Mouse (Mus musculus) kidney, embryonic 14.5 days (tissue): ENCODE results near the gene Barx2. TPM values are rescaled to one million over a fixed set of nuclear protein-coding genes. Genes with fewer than 3 reads are reported as not detected.
"Not testable (repeated sequence)": the region's sequence is repeated elsewhere in the genome, so short reads cannot be mapped to it uniquely, and the experiment has no call there.

Experiments
- ATAC-seq: fragments of 200-750 bp; cut with Nextera tagmentation; 2 replicates; pipeline ENCODE4 v1.8.0; 2017; ENCODE audit warnings: moderate number of reproducible peaks, mild to moderate bottlenecking, moderate TSS enrichment, moderate library complexity; ENCODE audit not compliant: low FRiP score, low TSS enrichment
- H3K27ac ChIP-seq: fragments of 300-500 bp; sonication (generic); 2 replicates; pipeline ENCODE4 v1.5.1; 2014; ENCODE audit warnings: low read depth, mild to moderate bottlenecking, low read length, moderate library complexity, mixed read lengths
- H3K27me3 ChIP-seq: fragments of 300-500 bp; sonication (generic); 2 replicates; pipeline ENCODE4 v1.6.1; 2014; ENCODE audit warnings: mild to moderate bottlenecking, low read length; ENCODE audit not compliant: control insufficient read depth, insufficient read depth
- H3K36me3 ChIP-seq: fragments of 300-500 bp; sonication (generic); 2 replicates; pipeline ENCODE4 v1.6.1; 2014; ENCODE audit warnings: low read length, mixed read lengths; ENCODE audit not compliant: control insufficient read depth, insufficient read depth
- H3K4me1 ChIP-seq: fragments of 300-500 bp; sonication (generic); 2 replicates; pipeline ENCODE4 v1.6.1; 2014; ENCODE audit warnings: low read length, mixed read lengths; ENCODE audit not compliant: control insufficient read depth, insufficient read depth
- H3K4me2 ChIP-seq: fragments of 300-500 bp; sonication (generic); replicated peaks from 2 replicates; pipeline ENCODE4 v1.6.1; 2014; ENCODE audit warnings: low read depth, mild to moderate bottlenecking, low read length
- H3K4me3 ChIP-seq: fragments of 300-500 bp; sonication (generic); 2 replicates; pipeline ENCODE4 v1.5.1; 2014; ENCODE audit warnings: mild to moderate bottlenecking, low read length
- H3K9ac ChIP-seq: fragments of 300-500 bp; sonication (generic); 2 replicates; pipeline ENCODE4 v1.6.1; 2014; ENCODE audit warnings: low read depth, mild to moderate bottlenecking, low read length, moderate library complexity
- H3K9me3 ChIP-seq: fragments of 300-500 bp; sonication (generic); 2 replicates; pipeline ENCODE4 v1.6.1; 2016; ENCODE audit warnings: low read length; ENCODE audit not compliant: control insufficient read depth
- WGBS: fragments of 180-500 bp; shearing (Covaris S2); extraction: QIAGEN DNeasy Blood & Tissue Kit; methylation state at CpG from one replicate; pipeline ENCODE4 v1.1.7; 2014; 5-methylcytosine and 5-hydroxymethylcytosine counted together
- polyA plus RNA-seq: library from polyadenylated mRNA; unstranded; fragments of >200 nt; fragmentation: Nextera tagmentation; extraction: Ambion mirVana; gene quantifications from 2 replicates; pipeline ENCODE4 v1.2.1, GENCODE M21; 2014

Gene Barx2
- not detected in 2 replicates for polyA plus RNA-seq

DNA sequence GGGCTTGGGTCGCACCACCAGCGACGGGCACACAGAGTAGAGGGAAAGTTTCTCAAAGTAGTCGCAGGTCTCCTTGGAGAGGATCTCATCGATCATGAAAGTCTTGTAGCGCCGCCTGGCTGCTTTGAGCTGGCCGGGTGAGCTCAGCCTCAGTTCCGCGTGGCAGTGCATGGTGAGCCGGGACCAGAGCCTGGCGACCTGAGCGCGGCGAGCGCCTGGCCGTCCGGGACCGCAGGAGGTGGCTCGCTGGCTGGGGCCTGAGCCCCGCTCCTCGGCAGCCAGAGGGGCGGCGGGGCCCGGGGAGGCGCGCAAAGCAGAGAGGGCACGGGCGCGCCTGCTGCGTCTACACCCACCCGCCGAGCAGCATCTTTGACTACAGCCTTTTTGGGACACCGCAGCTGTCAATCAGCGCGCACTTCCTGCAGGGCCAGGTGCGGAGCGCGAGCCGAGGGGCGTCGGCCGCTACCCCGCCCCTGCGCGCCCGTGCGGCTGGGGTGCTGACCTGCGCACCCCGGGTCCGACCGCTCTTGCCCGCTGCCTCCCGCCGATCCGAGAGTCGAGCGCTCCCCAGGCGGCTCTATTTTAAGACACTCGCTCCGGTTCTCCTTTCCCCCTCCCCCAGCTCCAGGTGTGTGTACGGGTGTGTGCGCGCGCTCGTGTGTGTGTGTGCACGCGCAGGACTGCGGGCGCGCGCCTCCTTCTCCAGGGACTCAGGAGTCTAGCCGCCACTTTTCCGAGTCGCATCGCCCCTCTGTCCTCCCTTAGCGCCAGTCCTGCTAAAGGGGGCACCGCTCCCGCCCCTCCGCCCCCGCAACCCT, at the start of gene Barx2:
Gene Barx2 (minus strand): TSS at position 542 of the 818 bp plus-strand sequence.
- Histone ChIP-seq H3K4me3 (peak within 1 kb of the TSS; percentile 62), H3K4me1 (peaks cover 10% of the 10 kb centered on the region; the same call in 1 of the 2 replicates), H3K9me3 (no peaks in the 10 kb centered on the region), H3K36me3 (no peaks in the 10 kb centered on the region), H3K27ac (no peak within 1 kb of the TSS), H3K4me2 (peak within 1 kb of the TSS; percentile 99), H3K27me3 (peaks cover 75% of the 10 kb centered on the region), H3K9ac (peak within 1 kb of the TSS; percentile 50)
- under 1% methylated on average over 80 of the region's 81 CpGs for WGBS
- ATAC-seq = peak; percentile 90

- 63% methylated on average over 1 of the region's 1 CpGs for WGBS
- Histone ChIP-seq H3K27me3 (no peaks in the 10 kb centered on the region), H3K4me3 (no peak overlapping the region), H3K9ac (no peak overlapping the region), H3K27ac (no peak overlapping the region), H3K4me1 (no peaks in the 10 kb centered on the region), H3K9me3 (0 out of 2 replicates have a peak, but pooled peaks cover 3% of the 10 kb centered on the region), H3K4me2 (no peak overlapping the region), H3K36me3 (no peaks in the 10 kb centered on the region)
- no peak for ATAC-seq
Observed at GRCm38 (mm10) chr9:31962265-31962664, 49.0 kb upstream of the Barx2 start.

DNA sequence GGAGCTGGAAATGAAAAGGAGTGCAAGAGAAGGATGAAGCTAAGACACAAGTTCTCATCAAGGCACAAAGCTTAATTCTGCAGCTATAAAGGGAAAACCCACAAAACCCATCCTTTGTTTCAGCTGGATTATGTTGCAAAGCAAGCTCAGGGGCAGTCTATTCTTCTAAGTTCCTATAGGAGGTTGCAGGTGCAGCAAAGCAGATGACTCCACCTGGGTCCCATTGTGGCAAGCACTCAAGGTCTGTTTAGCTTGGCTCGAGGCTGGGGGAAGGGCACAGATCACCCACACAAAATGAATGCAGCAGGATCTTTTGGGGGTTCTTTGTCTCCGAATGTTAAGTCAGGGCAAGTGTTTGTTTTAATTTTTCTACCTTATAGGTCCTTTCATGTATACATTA, 47.2 kb upstream of the Barx2 start:
- WGBS = 62% methylated on average over 2 of the region's 2 CpGs
- Histone ChIP-seq H3K36me3 (no peaks in the 10 kb centered on the region), H3K27ac (no peak overlapping the region), H3K4me2 (no peak overlapping the region), H3K4me3 (no peak overlapping the region), H3K9me3 (no peaks in the 10 kb centered on the region), H3K9ac (no peak overlapping the region), H3K27me3 (no peaks in the 10 kb centered on the region), H3K4me1 (no peaks in the 10 kb centered on the region)
- no peak for ATAC-seq

DNA sequence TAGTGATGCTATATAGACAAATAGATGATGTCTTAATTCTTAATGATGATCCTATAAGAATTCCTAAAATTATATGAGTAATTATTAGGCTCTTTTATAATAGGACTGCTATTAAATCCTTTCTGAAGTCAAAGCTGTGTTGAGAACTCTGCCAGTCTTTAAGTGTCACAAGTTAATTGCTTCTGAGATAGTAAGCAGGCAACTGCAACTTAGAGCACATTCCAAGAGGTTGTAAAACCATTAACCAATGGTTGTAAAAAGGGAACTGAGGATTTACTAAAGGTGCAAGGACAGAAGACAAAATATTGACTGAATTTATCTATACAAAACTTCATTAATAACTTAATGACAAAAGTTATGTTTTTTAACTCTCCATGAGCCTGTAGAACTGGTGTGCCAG, 44.9 kb upstream of the Barx2 start:
- Histone ChIP-seq H3K4me3 (no peak overlapping the region), H3K27ac (no peak overlapping the region), H3K9me3 (no peaks in the 10 kb centered on the region), H3K9ac (no peak overlapping the region), H3K4me2 (no peak overlapping the region), H3K4me1 (no peaks in the 10 kb centered on the region), H3K27me3 (no peaks in the 10 kb centered on the region), H3K36me3 (no peaks in the 10 kb centered on the region)
- ATAC-seq = no peak

DNA sequence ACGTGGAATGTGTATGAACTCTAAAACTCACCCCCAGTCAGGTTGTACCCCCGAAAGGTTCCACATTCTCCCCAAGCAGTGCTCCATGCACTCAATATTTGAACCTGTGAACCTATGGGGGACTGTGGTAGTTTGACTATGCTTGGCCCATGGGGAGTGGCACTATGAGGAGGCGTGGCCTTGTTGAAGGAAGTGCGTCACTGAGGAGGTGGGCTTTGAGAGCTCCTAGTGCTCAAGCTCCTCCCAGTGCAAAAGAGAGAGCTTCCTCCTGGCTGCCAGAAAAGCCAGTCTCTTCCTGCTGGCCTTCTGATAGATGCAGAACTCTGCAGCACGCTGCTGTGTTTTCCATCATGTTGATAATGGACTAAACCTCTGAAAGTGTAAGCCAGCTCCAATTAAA, 37.2 kb upstream of the Barx2 start:
- no peak overlapping the region for H3K4me3 ChIP-seq
- H3K9ac ChIP-seq = no peak overlapping the region
- no peak overlapping the region for H3K27ac ChIP-seq
- H3K4me1 ChIP-seq = no peaks in the 10 kb centered on the region
- no peak overlapping the region for H3K4me2 ChIP-seq
- H3K36me3 ChIP-seq = no peaks in the 10 kb centered on the region
- WGBS = 85% methylated on average over 5 of the region's 5 CpGs
- no peak for ATAC-seq
- H3K9me3 ChIP-seq = no peaks in the 10 kb centered on the region
- H3K27me3 ChIP-seq = no peaks in the 10 kb centered on the region

- no peak overlapping the region for H3K4me3 ChIP-seq
- ATAC-seq = no peak
- H3K9me3 ChIP-seq = no peaks in the 10 kb centered on the region
- 93% methylated on average over 5 of the region's 5 CpGs for WGBS
- H3K4me1 ChIP-seq = no peaks in the 10 kb centered on the region
- H3K9ac ChIP-seq = no peak overlapping the region
- H3K27me3 ChIP-seq = no peaks in the 10 kb centered on the region
- no peak overlapping the region for H3K4me2 ChIP-seq
- H3K36me3 ChIP-seq = no peaks in the 10 kb centered on the region
- no peak overlapping the region for H3K27ac ChIP-seq
Observed at GRCm38 (mm10) chr9:31949031-31949430, 35.8 kb upstream of the Barx2 start.

- H3K4me3 ChIP-seq = no peak overlapping the region
- WGBS = 88% methylated on average over 10 of the region's 10 CpGs
- no peak overlapping the region for H3K27ac ChIP-seq
- no peak overlapping the region for H3K9ac ChIP-seq
- H3K4me2 ChIP-seq = no peak overlapping the region
- no peaks in the 10 kb centered on the region for H3K9me3 ChIP-seq
- no peaks in the 10 kb centered on the region for H3K36me3 ChIP-seq
- ATAC-seq = no peak
- H3K4me1 ChIP-seq = no peaks in the 10 kb centered on the region
- no peaks in the 10 kb centered on the region for H3K27me3 ChIP-seq
Observed at GRCm38 (mm10) chr9:31947051-31947450, 33.8 kb upstream of the Barx2 start.

- Histone ChIP-seq H3K27ac (no peak overlapping the region), H3K9me3 (no peaks in the 10 kb centered on the region), H3K4me2 (no peak overlapping the region), H3K27me3 (no peaks in the 10 kb centered on the region), H3K4me1 (0 out of 2 replicates have a peak, but pooled peaks cover 4% of the 10 kb centered on the region), H3K9ac (no peak overlapping the region), H3K36me3 (no peaks in the 10 kb centered on the region), H3K4me3 (no peak overlapping the region)
- ATAC-seq = no peak
- 50% methylated on average over 1 of the region's 1 CpGs for WGBS
Observed at GRCm38 (mm10) chr9:31942334-31942733, 29.1 kb upstream of the Barx2 start.

- H3K9me3 ChIP-seq, ATAC-seq, H3K36me3 ChIP-seq, H3K4me3 ChIP-seq, H3K27ac ChIP-seq, H3K4me2 ChIP-seq, H3K27me3 ChIP-seq, H3K4me1 ChIP-seq, H3K9ac ChIP-seq: not testable (repeated sequence)
- WGBS = 98% methylated on average over 11 of the region's 16 CpGs
Observed at GRCm38 (mm10) chr9:31936486-31936885, 23.2 kb upstream of the Barx2 start.
